Mouse (Mus musculus): ENCODE measurements around the gene Ccne1.

The Ccne1 gene

GRCm38 (mm10) chr7:38094353-38094752, 13.0 kb downstream of the Ccne1 start:
- DNase-seq (ENCODE audit: low spot score in 2 of 2), result no peak

GRCm38 (mm10) chr7:38093101-38093500, 14.2 kb downstream of the Ccne1 start:
- DNase-seq (ENCODE audit: low spot score in 2 of 2), result no peak

GRCm38 (mm10) chr7:38089930-38090675, 17.2 kb downstream of the Ccne1 start:
- no peak for DNase-seq (ENCODE audit: low spot score in 2 of 2)

GRCm38 (mm10) chr7:38088456-38088855, 18.9 kb downstream of the Ccne1 start:
- no peak for DNase-seq (ENCODE audit: low spot score in 2 of 2)

- peak; percentile 26 to 45 for DNase-seq (ENCODE audit: low spot score in 2 of 2)
These were observed 19.5 kb downstream of the Ccne1 start for GRCm38 (mm10) chr7:38087856-38088255.

- no peak for DNase-seq (ENCODE audit: low spot score in 2 of 2)
These were observed 20.9 kb downstream of the Ccne1 start for GRCm38 (mm10) chr7:38086401-38086800.

- peak; percentile 24 to 33 for DNase-seq (ENCODE audit: low spot score in 2 of 2)
These were observed 21.6 kb downstream of the Ccne1 start for GRCm38 (mm10) chr7:38085573-38086211.

GRCm38 (mm10) chr7:38084778-38085572, 22.4 kb downstream of the Ccne1 start:
- peak; percentile 98 to 99 for DNase-seq (ENCODE audit: low spot score in 2 of 2)

- DNase-seq (ENCODE audit: low spot score in 2 of 2), result no peak
These were observed 24.4 kb downstream of the Ccne1 start for GRCm38 (mm10) chr7:38082971-38083370.

GRCm38 (mm10) chr7:38077189-38077588, 30.1 kb downstream of the Ccne1 start:
- DNase-seq (ENCODE audit: low spot score in 2 of 2), result no peak

- no peak for DNase-seq (ENCODE audit: low spot score in 2 of 2)
These were observed 31.8 kb downstream of the Ccne1 start for GRCm38 (mm10) chr7:38075487-38075886.

- no peak for DNase-seq (ENCODE audit: low spot score in 2 of 2)
These were observed 32.4 kb downstream of the Ccne1 start for GRCm38 (mm10) chr7:38074920-38075319.

GRCm38 (mm10) chr7:38074514-38074913, 32.8 kb downstream of the Ccne1 start:
- DNase-seq (ENCODE audit: low spot score in 2 of 2), result no peak

GRCm38 (mm10) chr7:38073782-38074181, 33.6 kb downstream of the Ccne1 start:
- peak; percentile 27 to 53 for DNase-seq (ENCODE audit: low spot score in 2 of 2)

- no peak for DNase-seq (ENCODE audit: low spot score in 2 of 2)
These were observed 36.3 kb downstream of the Ccne1 start for GRCm38 (mm10) chr7:38071065-38071464.

GRCm38 (mm10) chr7:38070663-38071062, 36.7 kb downstream of the Ccne1 start:
- no peak for DNase-seq (ENCODE audit: low spot score in 2 of 2)

GRCm38 (mm10) chr7:38064431-38064830, 42.9 kb downstream of the Ccne1 start:
- no peak for DNase-seq (ENCODE audit: low spot score in 2 of 2)

- peak; percentile 81 to 85 for DNase-seq (ENCODE audit: low spot score in 2 of 2)
These were observed 46.0 kb downstream of the Ccne1 start for GRCm38 (mm10) chr7:38061060-38061970.

GRCm38 (mm10) chr7:38059636-38060330, 47.6 kb downstream of the Ccne1 start:
- no peak for DNase-seq (ENCODE audit: low spot score in 2 of 2)

GRCm38 (mm10) chr7:38059096-38059495, 48.2 kb downstream of the Ccne1 start:
- no peak for DNase-seq (ENCODE audit: low spot score in 2 of 2)

GRCm38 (mm10) chr7:38055996-38056395, 51.3 kb downstream of the Ccne1 start:
- DNase-seq (ENCODE audit: low spot score in 2 of 2), result no peak
